Mouse (Mus musculus) megakaryocyte, embryonic 14.5 days (primary cell): ENCODE measurements around the gene S1pr4. TPM values are rescaled to one million over a fixed set of nuclear protein-coding genes. Genes with fewer than 3 reads are reported as not detected.

Experiments used
- H3K27me3 ChIP-seq: replicated peaks from 2 replicates; pipeline ENCODE3; 2012; ENCODE audit warnings: inconsistent platforms
- H3K36me3 ChIP-seq: replicated peaks from 2 replicates; pipeline ENCODE3; 2012; ENCODE audit warnings: low read length, inconsistent platforms, mixed read lengths
- H3K4me1 ChIP-seq: 2 replicates; pipeline ENCODE4 v1.6.1; 2012; ENCODE audit warnings: inconsistent platforms
- H3K4me3 ChIP-seq: replicated peaks from 2 replicates; pipeline ENCODE3; 2012; ENCODE audit warnings: moderate library complexity, mild to moderate bottlenecking, inconsistent platforms
- H3K9me3 ChIP-seq: 2 replicates; pipeline ENCODE4 v1.6.1; 2012; ENCODE audit warnings: inconsistent platforms
- FLI1 ChIP-seq: IDR thresholded peaks from 2 replicates; pipeline ENCODE4 v1.6.1; 2012; ENCODE audit warnings: low read length, inconsistent platforms, mixed read lengths
- GATA1 ChIP-seq: IDR thresholded peaks from 3 replicates; pipeline ENCODE4 v1.6.1; 2012; ENCODE audit warnings: mixed read lengths, low read length, inconsistent platforms, borderline replicate concordance
- polyA plus RNA-seq: library from polyadenylated mRNA; stranded (reverse); fragments of >175 nt; gene quantifications from 2 replicates; pipeline ENCODE4 v1.2.3, GENCODE M21; 2012; ENCODE audit warnings: low replicate concordance; ENCODE audit not compliant: insufficient read depth

S1pr4 gene
- polyA plus RNA-seq, 1 experiment: 7.4 TPM

GRCm38 (mm10) chr10:81519978-81520365 is 20.0 kb upstream of the S1pr4 start:
- peak overlapping the region; percentile 81 for H3K4me3 ChIP-seq
- no peaks in the 10 kb centered on the region for H3K27me3 ChIP-seq
- TF ChIP-seq GATA1: no peak
- peaks cover 77% of the 10 kb centered on the region for H3K4me1 ChIP-seq
- no peaks in the 10 kb centered on the region for H3K9me3 ChIP-seq
- H3K36me3 ChIP-seq: peaks cover 29% of the 10 kb centered on the region

GRCm38 (mm10) chr10:81519227-81519977 is 19.5 kb upstream of the S1pr4 start:
- TF ChIP-seq GATA1: no peak; the same call in 2 of the 3 replicates
- peak; percentile 71; the same call in 1 of the 2 replicates for TF ChIP-seq FLI1
- H3K4me3 ChIP-seq: peak overlapping the region; percentile 81

GRCm38 (mm10) chr10:81518546-81518945 is 18.6 kb upstream of the S1pr4 start:
- Histone ChIP-seq H3K9me3 (peaks cover 12% of the 10 kb centered on the region), H3K4me1 (peaks cover 67% of the 10 kb centered on the region), H3K27me3 (no peaks in the 10 kb centered on the region), H3K4me3 (peak overlapping the region; percentile 62), H3K36me3 (peaks cover 43% of the 10 kb centered on the region)
- no peak for TF ChIP-seq GATA1
- TF ChIP-seq FLI1: no peak

More at GRCm38 (mm10) chr10:81519227-81519977, 19.5 kb upstream of the S1pr4 start:
- H3K4me1 ChIP-seq: peaks cover 73% of the 10 kb centered on the region
- H3K36me3 ChIP-seq: peaks cover 34% of the 10 kb centered on the region
- no peaks in the 10 kb centered on the region for H3K27me3 ChIP-seq
- peaks cover 3% of the 10 kb centered on the region for H3K9me3 ChIP-seq

GRCm38 (mm10) chr10:81517227-81517626 is 17.3 kb upstream of the S1pr4 start:
- TF ChIP-seq FLI1 (no peak), GATA1 (no peak)
- H3K4me1 ChIP-seq: peaks cover 60% of the 10 kb centered on the region
- H3K9me3 ChIP-seq: peaks cover 12% of the 10 kb centered on the region
- H3K36me3 ChIP-seq: peaks cover 56% of the 10 kb centered on the region
- no peaks in the 10 kb centered on the region for H3K27me3 ChIP-seq
- H3K4me3 ChIP-seq: no peak overlapping the region

- Histone ChIP-seq H3K36me3 (peaks cover 81% of the 10 kb centered on the region), H3K27me3 (no peaks in the 10 kb centered on the region), H3K4me3 (no peak overlapping the region), H3K9me3 (peaks cover 12% of the 10 kb centered on the region), H3K4me1 (peaks cover 46% of the 10 kb centered on the region)
- TF ChIP-seq FLI1 (no peak), GATA1 (no peak)
Observed at GRCm38 (mm10) chr10:81513798-81514197, 13.9 kb upstream of the S1pr4 start.

- TF ChIP-seq GATA1: no peak
- TF ChIP-seq FLI1: no peak
- Histone ChIP-seq H3K4me1 (peaks cover 51% of the 10 kb centered on the region), H3K36me3 (peaks cover 94% of the 10 kb centered on the region), H3K27me3 (no peaks in the 10 kb centered on the region), H3K4me3 (no peak overlapping the region), H3K9me3 (peaks cover 13% of the 10 kb centered on the region)
Observed at GRCm38 (mm10) chr10:81510246-81510810, 10.4 kb upstream of the S1pr4 start.

- H3K4me3 ChIP-seq: no peak overlapping the region
- H3K4me1 ChIP-seq: peaks cover 67% of the 10 kb centered on the region
- H3K27me3 ChIP-seq: no peaks in the 10 kb centered on the region
- peaks cover 94% of the 10 kb centered on the region for H3K36me3 ChIP-seq
- no peak for TF ChIP-seq FLI1
- TF ChIP-seq GATA1: no peak
- H3K9me3 ChIP-seq: peaks cover 6% of the 10 kb centered on the region
Observed at GRCm38 (mm10) chr10:81507691-81508489, 8.0 kb upstream of the S1pr4 start.

- no peaks in the 10 kb centered on the region for H3K27me3 ChIP-seq
- peaks cover 94% of the 10 kb centered on the region for H3K36me3 ChIP-seq
- H3K4me1 ChIP-seq: peaks cover 70% of the 10 kb centered on the region
- TF ChIP-seq GATA1 (no peak), FLI1 (no peak)
- H3K9me3 ChIP-seq: peaks cover 6% of the 10 kb centered on the region
- no peak overlapping the region for H3K4me3 ChIP-seq
Observed at GRCm38 (mm10) chr10:81507095-81507494, 7.2 kb upstream of the S1pr4 start.

GRCm38 (mm10) chr10:81505016-81505664 is 5.2 kb upstream of the S1pr4 start:
- H3K36me3 ChIP-seq: peaks cover 89% of the 10 kb centered on the region
- no peak overlapping the region for H3K4me3 ChIP-seq
- no peak for TF ChIP-seq FLI1
- no peak for TF ChIP-seq GATA1
- H3K4me1 ChIP-seq: peaks cover 77% of the 10 kb centered on the region
- no peaks in the 10 kb centered on the region for H3K27me3 ChIP-seq
- H3K9me3 ChIP-seq: peaks cover 6% of the 10 kb centered on the region
